Mouse (Mus musculus) granulocyte monocyte progenitor cell, adult 5-6 weeks (primary cell): ENCODE measurements around the gene Smc2. TPM values are rescaled to one million over a fixed set of nuclear protein-coding genes. Genes with fewer than 3 reads are reported as not detected.
"Not testable (repeated sequence)": the region's sequence is repeated elsewhere in the genome, so short reads cannot be mapped to it uniquely, and the experiment has no call there.

Experiments
- ATAC-seq: replicated peaks from 2 replicates; pipeline ENCODE4 v1.8.0; 2016; ENCODE audit warnings: mild to moderate bottlenecking, moderate TSS enrichment, inconsistent platforms; ENCODE audit not compliant: poor library complexity, severe bottlenecking
- total RNA-seq, 2 experiments: library from RNA; stranded (forward) in 1 of 2; stranded (reverse) in 1 of 2; fragments of 200-712, 200-1000 nt in 1 of 2; fragments of >200 nt in 1 of 2; fragmentation: Nextera tagmentation in 1 of 2; gene quantifications; 2 replicates each; pipeline ENCODE4 v1.2.3; 2014 to 2017

The Smc2 gene
- total RNA-seq (2014; fragmentation: Nextera tagmentation) (46.8 and 46.9 TPM in 2 replicates), total RNA-seq (2017) (166 and 195 TPM in 2 replicates)

DNA sequence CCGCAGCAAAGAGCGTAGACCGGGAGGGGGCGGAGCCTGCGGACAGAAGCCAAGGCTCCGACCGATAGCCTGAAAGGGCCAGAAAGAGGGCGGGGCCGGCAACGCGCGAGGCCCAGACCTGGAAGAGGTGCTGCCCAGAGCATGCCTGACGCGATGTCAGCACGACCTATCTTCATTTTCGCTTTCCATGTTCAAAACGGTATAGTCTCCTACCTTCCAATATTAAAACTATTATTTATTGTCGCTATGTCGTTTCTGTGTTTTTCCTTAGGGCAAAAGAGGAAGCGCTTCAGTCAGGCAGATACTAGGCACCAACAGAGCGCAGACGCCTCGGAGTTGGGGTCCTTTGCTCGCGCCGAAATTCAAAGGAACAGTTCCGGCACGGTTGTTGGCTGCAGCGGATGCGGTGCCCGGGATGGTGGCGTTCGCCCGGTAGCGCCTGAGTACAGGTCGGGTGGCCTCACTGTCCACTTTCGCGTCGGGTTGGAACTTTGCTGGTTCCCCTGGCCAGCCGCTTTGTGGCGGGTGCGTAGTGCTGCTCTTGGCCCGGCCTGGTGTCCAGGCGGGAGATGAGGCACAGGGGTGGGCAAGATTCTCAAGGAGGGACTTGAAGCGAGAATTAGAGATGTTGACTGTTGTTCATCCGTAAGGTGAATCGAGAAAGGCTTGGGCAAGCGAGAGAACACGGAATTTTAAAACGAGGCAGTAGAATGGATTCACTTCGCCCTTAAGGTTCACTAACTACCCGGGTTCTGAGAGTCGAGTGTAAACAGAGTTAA, at the start of gene Smc2:
Smc2 (plus strand) TSS at position 358 of the 779 bp plus-strand sequence.
- ATAC-seq: peak; percentile 97

DNA sequence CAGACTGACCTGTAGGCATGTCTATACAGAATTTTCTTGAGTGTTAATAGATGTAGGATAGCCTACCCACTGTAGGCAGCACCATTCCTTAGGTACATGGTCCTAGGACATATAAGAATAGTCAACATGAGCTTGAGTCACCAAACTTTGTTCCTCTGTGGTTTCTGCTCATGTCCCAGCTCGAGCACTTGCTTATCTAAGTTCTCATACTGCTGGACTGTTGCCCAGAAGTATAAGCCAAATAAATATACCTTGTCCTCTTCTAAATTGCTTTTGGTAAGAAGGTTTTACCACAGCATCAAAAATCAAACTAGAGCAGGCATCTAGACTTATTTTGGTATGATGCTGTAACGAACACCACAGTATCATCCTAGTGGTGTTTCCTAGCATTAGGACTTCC, 27.5 kb upstream of the Smc2 start:
- no peak for ATAC-seq

DNA sequence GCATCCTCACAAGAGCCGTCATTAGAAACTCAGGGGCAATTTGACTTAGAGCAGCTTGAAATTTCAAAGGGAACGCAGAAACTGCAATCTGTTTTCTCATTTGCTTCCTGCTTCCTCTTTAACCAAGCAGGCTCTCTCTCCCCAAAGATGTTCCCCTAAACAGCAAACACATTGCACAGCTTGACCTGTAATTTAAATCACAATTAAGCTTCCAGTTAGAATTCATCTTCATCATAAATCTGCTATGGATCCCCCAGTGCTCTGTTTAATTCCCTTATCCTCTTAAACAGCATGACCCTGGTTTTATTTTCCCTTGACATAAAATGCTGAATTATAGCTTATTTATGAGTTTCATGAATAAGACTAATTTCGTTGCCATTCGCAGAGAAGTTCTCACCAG, 15.4 kb upstream of the Smc2 start:
- no peak for ATAC-seq

GRCm38 (mm10) chr4:52429310-52430198, 9.5 kb upstream of the Smc2 start:
- ATAC-seq: peak; percentile 55

- not testable (repeated sequence) for ATAC-seq
Observed at GRCm38 (mm10) chr4:52435551-52435950, 3.5 kb upstream of the Smc2 start.

- no peak for ATAC-seq
Observed at GRCm38 (mm10) chr4:52438371-52438885, 615 bp upstream of the Smc2 start.

- ATAC-seq: peak; percentile 66
Observed at GRCm38 (mm10) chr4:52459726-52460125, 20.7 kb downstream of the Smc2 start.

DNA sequence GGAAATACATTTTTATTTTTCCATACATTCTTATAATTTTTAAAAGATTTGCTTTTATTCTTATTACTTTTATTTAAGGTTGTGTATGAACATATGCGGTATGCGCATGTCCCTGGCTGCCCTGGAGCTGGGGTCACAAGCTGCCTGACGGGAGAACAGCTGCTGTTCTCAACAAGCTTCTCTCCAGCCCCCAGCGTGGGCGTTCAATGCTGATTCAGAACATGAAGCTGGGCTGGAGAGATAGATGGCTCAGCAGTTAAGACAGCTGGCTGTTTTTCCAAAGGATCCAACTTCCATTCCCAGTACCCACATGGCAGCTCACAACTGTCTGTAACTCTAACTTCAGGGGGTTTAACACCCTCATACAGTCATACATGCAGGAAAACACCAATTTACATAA, 22.3 kb downstream of the Smc2 start:
- no peak for ATAC-seq

DNA sequence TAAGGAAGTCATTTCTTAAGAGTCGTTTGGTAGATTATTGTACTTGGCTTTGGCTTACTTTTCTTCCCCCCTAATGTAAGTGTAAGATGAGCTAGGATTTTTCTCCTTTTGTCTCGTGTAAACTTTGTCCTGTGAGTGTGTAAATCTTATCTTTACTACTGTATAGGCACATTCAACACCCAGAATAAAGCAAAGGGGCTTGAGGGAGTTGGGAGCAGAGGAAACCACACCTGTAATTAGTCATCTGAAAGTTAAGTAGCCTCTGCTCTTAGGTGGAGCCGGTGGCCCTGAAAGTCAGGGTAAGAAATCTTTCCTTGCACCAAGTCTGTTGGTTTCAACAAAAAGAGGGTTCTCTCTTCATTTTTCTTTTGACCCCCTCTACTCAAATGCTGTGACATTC, 34.4 kb downstream of the Smc2 start:
- ATAC-seq: no peak

- no peak for ATAC-seq
Observed at GRCm38 (mm10) chr4:52487486-52487885, 48.4 kb downstream of the Smc2 start.

DNA sequence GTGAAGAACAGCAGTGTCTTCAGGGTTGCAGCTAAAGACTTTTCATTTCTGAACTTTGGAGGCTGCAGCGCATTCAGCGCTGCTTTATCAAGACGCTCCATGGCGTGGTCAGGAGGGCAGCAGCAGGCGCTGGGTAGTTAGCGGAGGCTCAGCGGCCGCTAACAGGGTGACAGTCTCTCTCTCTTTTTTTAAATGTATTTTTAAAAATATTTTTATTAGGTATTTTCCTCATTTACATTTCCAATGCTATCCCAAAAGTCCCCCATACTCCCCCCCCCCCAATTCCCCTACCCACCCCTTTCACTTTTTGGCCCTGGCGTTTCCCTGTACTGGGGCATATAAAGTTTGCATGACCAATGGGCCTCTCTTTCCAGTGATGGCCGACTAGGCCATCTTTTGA, 58.1 kb downstream of the Smc2 start, which contains the start of gene Vma21-ps:
Vma21-ps (minus strand) TSS at position 101 of the 400 bp plus-strand sequence.
- ATAC-seq: not testable (repeated sequence)

- ATAC-seq: no peak
Observed at GRCm38 (mm10) chr4:52517580-52517979, 78.5 kb downstream of the Smc2 start.

- no peak for ATAC-seq
Observed at GRCm38 (mm10) chr4:52519301-52519700, 80.3 kb downstream of the Smc2 start.

- no peak for ATAC-seq
Observed at GRCm38 (mm10) chr4:52526464-52526863, 87.4 kb downstream of the Smc2 start.

GRCm38 (mm10) chr4:52530636-52531035, 91.6 kb downstream of the Smc2 start:
- no peak for ATAC-seq

Other genes starting within 250 kb of the Smc2 start
- 5.3 TPM in 1 of 2 replicates, not detected in the other for gene Vma21-ps, start 58.0 kb downstream of the Smc2 start, total RNA-seq (2014; fragmentation: Nextera tagmentation)
- not detected in 2 replicates for gene Vma21-ps, start 58.0 kb downstream of the Smc2 start, total RNA-seq (2017)
- gene Toporsl, start 157.0 kb downstream of the Smc2 start, total RNA-seq (2014; fragmentation: Nextera tagmentation): not detected in 2 replicates
- not detected in 2 replicates for gene Toporsl, start 157.0 kb downstream of the Smc2 start, total RNA-seq (2017)